Mouse (Mus musculus) left cerebral cortex, postnatal 4 days (tissue): ENCODE measurements around the gene Gm11239. TPM values are rescaled to one million over a fixed set of nuclear protein-coding genes. Genes with fewer than 3 reads are reported as not detected.
"Not testable (repeated sequence)": the region's sequence is repeated elsewhere in the genome, so short reads cannot be mapped to it uniquely, and the experiment has no call there.

ENCODE experiments used
- DNase-seq: peaks from one replicate; pipeline ENCODE4 v3.0.0-alpha.2; 2022
- intact Hi-C: fragments of 180-260 bp; cut with DNase I; formaldehyde crosslinking; loops from one replicate; pipeline ENCODE4 v1.15.1; 2025
- total RNA-seq, 2 experiments: library from RNA; stranded (reverse); gene quantifications; 2 replicates each; pipeline ENCODE4 v1.2.3; 2021

Gene Gm11239
- total RNA-seq, result not detected

DNA sequence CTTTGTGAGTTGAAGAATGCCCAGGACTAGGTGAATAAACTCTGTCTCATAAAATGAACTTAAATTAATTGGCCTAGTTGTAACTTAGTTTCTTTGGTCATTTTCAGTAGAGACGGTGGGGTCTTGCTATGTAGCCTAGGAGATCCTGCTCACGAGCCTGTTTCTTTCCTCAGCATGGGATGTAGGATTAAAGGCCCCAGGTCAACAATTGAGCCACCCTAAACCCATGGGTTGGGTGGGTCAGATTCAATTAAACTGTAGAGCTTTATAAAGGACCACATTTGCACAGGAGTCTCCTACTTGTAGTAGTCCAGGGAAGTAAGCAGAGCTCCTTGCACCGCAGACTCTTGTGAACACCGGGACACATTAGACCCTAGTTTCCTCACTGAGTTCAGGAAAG, at the start of gene Gm11239:
TSS of gene Gm11239 (plus strand) at position 301 of the 400 bp plus-strand sequence.
- not testable (repeated sequence) for DNase-seq

DNA sequence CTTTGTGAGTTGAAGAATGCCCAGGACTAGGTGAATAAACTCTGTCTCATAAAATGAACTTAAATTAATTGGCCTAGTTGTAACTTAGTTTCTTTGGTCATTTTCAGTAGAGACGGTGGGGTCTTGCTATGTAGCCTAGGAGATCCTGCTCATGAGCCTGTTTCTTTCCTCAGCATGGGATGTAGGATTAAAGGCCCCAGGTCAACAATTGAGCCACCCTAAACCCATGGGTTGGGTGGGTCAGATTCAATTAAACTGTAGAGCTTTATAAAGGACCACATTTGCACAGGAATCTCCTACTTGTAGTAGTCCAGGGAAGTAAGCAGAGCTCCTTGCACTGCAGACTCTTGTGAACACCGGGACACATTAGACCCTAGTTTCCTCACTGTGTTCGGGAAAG, 45.5 kb upstream of the Gm11239 start, which contains the start of gene Gm11237:
TSS of gene Gm11237 (plus strand) at position 301 of the 400 bp plus-strand sequence.
- intact Hi-C loops, DNase-seq: not testable (repeated sequence)

More for the DNA sequence above, at the start of gene Gm11239:
- intact Hi-C loops, result not testable (repeated sequence)

DNA sequence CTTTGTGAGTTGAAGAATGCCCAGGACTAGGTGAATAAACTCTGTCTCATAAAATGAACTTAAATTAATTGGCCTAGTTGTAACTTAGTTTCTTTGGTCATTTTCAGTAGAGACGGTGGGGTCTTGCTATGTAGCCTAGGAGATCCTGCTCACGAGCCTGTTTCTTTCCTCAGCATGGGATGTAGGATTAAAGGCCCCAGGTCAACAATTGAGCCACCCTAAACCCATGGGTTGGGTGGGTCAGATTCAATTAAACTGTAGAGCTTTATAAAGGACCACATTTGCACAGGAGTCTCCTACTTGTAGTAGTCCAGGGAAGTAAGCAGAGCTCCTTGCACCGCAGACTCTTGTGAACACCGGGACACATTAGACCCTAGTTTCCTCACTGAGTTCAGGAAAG, 30.3 kb upstream of the Gm11239 start, which contains the start of gene Gm11236:
TSS of gene Gm11236 (plus strand) at position 301 of the 400 bp plus-strand sequence.
- DNase-seq, intact Hi-C loops: not testable (repeated sequence)

DNA sequence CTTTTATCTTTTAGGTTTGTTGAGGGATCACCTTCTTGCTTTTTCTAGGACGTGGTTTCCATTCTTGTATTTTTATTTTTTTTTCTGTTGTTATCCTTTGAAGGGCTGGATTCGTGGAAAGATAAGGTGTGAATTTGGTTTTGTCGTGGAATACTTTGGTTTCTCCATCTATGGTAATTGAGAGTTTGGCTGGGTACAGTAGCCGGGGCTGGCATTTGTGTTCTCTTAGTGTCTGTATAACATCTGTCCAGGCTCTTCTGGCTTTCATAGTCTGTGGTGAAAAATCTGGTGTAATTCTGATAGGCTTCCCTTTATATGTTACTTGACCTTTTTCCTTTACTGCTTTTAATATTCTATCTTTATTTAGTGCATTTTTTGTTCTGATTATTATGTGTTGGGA, 6.3 kb upstream of the Gm11239 start:
- intact Hi-C loops, result not testable (repeated sequence)
- peak; percentile 0 for DNase-seq

DNA sequence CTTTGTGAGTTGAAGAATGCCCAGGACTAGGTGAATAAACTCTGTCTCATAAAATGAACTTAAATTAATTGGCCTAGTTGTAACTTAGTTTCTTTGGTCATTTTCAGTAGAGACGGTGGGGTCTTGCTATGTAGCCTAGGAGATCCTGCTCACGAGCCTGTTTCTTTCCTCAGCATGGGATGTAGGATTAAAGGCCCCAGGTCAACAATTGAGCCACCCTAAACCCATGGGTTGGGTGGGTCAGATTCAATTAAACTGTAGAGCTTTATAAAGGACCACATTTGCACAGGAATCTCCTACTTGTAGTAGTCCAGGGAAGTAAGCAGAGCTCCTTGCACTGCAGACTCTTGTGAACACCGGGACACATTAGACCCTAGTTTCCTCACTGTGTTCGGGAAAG, 15.1 kb downstream of the Gm11239 start, which contains the start of gene Gm428:
TSS of gene Gm428 (plus strand) at position 301 of the 400 bp plus-strand sequence.
- intact Hi-C loops, DNase-seq: not testable (repeated sequence)

DNA sequence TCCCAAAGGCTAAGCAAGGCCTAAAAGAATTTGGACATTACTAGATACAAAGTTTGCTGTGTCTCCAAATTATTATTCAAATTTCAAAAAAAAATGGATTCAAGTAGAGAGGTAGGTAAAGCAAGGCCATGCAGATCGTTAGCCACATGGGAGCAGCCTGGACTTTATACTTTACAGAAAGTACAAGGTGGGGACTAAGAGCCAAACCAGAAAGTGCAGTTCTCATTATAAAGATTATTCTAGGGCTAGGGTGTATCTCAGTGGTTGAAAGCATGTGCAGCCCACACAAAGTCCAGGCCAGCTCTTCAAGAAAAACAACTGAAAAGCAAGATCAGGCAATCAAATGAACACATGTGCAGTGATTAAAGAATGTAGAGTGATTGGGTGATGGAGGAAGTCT, 50.6 kb downstream of the Gm11239 start:
- no peak for DNase-seq

DNA sequence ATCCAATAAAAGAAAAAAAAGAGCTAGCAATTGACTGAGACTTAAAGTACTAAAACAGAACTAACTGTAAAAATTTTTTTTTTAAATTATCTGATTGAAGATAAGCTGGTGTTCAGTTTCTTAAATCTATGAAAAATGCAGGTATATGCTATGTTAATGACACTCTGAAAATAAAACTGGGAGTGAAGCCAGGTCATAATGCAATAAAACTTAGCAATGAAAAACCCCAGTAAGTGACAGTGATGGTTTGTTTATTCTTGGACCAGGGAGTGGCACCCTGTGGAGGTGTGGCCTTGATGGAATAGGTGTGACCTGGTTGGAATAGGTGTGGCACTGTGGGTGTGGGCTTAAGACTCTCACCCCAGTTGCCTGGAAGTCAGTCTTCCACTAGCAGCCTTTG, 51.7 kb downstream of the Gm11239 start:
- no peak for DNase-seq
- intact Hi-C loops, result no loop called here

More for the DNA sequence above, 50.6 kb downstream of the Gm11239 start:
- intact Hi-C loops, result no loop called here

Other genes with a start within 250 kb of the Gm11239 start
- not detected for gene Gm11238, start 60.5 kb upstream of the Gm11239 start, total RNA-seq
- not detected for gene Gm11237, start 45.4 kb upstream of the Gm11239 start, total RNA-seq
- gene Gm11236, start 30.2 kb upstream of the Gm11239 start, total RNA-seq, result not detected
- gene Gm428, start 15.2 kb downstream of the Gm11239 start, total RNA-seq, result not detected
- under 1 TPM; 0.62 to 0.77 TPM for gene Rasef, start 122.6 kb downstream of the Gm11239 start, total RNA-seq
- gene Gm11758, start 207.9 kb downstream of the Gm11239 start, total RNA-seq, result not detected
- not detected for gene Gm11757, start 222.8 kb downstream of the Gm11239 start, total RNA-seq
- gene Gm13871, start 237.6 kb downstream of the Gm11239 start, total RNA-seq, result not detected